Mouse (Mus musculus): ENCODE data around the gene Iqch.

DNA sequence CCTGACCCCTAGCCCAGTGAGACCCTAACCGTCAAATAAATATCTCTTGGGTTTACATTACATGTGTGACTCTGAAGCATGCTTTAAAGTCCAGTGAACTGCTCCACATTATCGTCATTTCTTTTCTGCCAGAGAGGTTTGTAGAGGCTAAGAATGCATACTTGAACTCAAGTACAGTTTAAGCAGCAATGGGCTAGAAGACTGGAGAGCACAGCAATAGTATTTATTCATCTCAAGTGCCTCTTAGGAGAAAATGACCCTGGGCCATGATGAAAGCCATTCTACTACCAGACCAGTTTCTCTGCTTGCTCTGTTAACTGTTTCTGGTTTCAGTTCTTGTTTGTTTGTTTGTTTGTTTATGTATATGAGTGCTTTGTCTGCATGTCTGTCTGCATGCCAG, 38.9 kb downstream of the Iqch start:
- TF ChIP-seq CTCF (conservative IDR thresholded peaks at IDR 0.05; ENCODE audit: insufficient read depth, insufficient read length, low read depth, low read length) (no peak), POLR2A (IDR thresholded peaks at IDR 0.05; ENCODE audit: low read depth, low read length) (no peak)

All from kidney, adult 2 months (tissue).